Mouse (Mus musculus) lung, embryonic 16.5 days (tissue): Measurements from ENCODE around the gene Aqp8. TPM values are rescaled to one million over a fixed set of nuclear protein-coding genes. Genes with fewer than 3 reads are reported as not detected.

Experiments used
- ATAC-seq: fragments of 200-750 bp; cut with Nextera tagmentation; 2 replicates; pipeline ENCODE4 v1.8.0; 2017; ENCODE audit warnings: low read depth, mild to moderate bottlenecking, moderate library complexity
- H3K27ac ChIP-seq: fragments of 300-500 bp; sonication (generic); 2 replicates; pipeline ENCODE4 v1.5.1; 2014; ENCODE audit warnings: mild to moderate bottlenecking, control low read depth, low read length
- H3K27me3 ChIP-seq: fragments of 300-500 bp; sonication (generic); 2 replicates; pipeline ENCODE4 v1.6.1; 2014; ENCODE audit warnings: low read depth, low read length, mixed read lengths; ENCODE audit not compliant: control insufficient read depth, insufficient read depth
- H3K36me3 ChIP-seq: fragments of 300-500 bp; sonication (generic); 2 replicates; pipeline ENCODE4 v1.6.1; 2014; ENCODE audit warnings: low read length; ENCODE audit not compliant: control insufficient read depth, insufficient read depth
- H3K4me1 ChIP-seq: fragments of 300-500 bp; sonication (generic); replicated peaks from 2 replicates; pipeline ENCODE4 v1.6.1; 2014; ENCODE audit warnings: low read length, mixed read lengths; ENCODE audit not compliant: control insufficient read depth, insufficient read depth
- H3K4me2 ChIP-seq: fragments of 300-500 bp; sonication (generic); 2 replicates; pipeline ENCODE4 v1.6.1; 2014; ENCODE audit warnings: low read depth, low read length, control low read depth
- H3K4me3 ChIP-seq: fragments of 300-500 bp; sonication (generic); 2 replicates; pipeline ENCODE4 v1.5.1; 2014; ENCODE audit warnings: mild to moderate bottlenecking, low read length, control low read depth
- H3K9ac ChIP-seq: fragments of 300-500 bp; sonication (generic); 2 replicates; pipeline ENCODE4 v1.6.1; 2014; ENCODE audit warnings: low read length, control low read depth
- H3K9me3 ChIP-seq: fragments of 300-500 bp; sonication (generic); 2 replicates; pipeline ENCODE4 v1.6.1; 2016; ENCODE audit warnings: low read length; ENCODE audit not compliant: control insufficient read depth
- WGBS: fragments of 180-500 bp; shearing (Covaris S2); extraction: QIAGEN DNeasy Blood & Tissue Kit; methylation state at CpG from one replicate; pipeline ENCODE4 v1.1.7; 2014; 5-methylcytosine and 5-hydroxymethylcytosine counted together
- polyA plus RNA-seq: library from polyadenylated mRNA; unstranded; fragments of >200 nt; fragmentation: Nextera tagmentation; extraction: Ambion mirVana; gene quantifications from 2 replicates; pipeline ENCODE4 v1.2.1, GENCODE M21; 2015

Aqp8 gene
- polyA plus RNA-seq, 1 experiment from 2014 or later, result 0.34 TPM

DNA sequence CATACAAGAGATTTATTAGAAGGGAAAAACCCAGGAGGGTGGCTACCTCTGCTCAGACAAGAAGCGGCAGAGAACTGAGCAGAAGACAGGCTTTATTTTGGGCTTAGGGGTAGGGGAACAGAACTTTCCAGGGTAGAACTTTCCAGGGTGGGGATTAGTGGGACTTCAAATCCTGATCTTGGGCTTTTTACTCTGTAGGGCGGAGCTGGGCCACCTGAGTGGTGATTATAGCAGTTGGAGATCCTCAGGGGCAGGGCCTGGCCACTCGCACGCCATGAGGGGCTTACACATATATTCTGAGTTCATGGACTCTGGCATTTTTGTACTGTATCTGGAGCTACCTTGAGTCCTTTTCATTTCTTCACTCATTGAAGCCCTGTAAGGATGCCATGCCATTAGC, 775 bp upstream of the Aqp8 start:
- Histone ChIP-seq H3K9me3 (no peaks in the 10 kb centered on the region), H3K36me3 (no peaks in the 10 kb centered on the region), H3K4me1 (no peaks in the 10 kb centered on the region), H3K27me3 (no peaks in the 10 kb centered on the region), H3K9ac (no peak overlapping the region), H3K4me3 (no peak overlapping the region), H3K4me2 (no peak overlapping the region), H3K27ac (no peak overlapping the region)
- WGBS, result 91% methylated on average over 4 of the region's 4 CpGs
- ATAC-seq, result no peak

DNA sequence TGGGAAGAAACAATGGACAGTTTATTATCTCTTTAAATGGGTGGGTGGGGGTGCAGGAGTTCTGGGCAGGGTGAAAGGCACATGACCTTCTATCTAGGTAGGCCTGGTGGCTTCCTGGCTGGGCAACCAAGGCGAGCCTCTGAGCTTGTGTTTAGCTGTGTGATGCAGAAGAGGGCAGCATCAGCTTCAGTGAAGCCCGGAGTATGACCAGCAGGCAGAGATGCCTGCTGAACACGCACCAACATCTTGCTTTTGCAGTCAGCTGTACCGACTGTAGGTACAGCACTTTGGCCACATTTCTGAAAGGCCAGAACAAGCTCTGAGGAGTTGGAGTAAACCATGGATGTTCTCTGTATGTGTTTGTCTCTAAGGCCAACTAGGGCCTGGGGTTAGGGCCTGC, 1.5 kb downstream of the Aqp8 start:
- WGBS, result 69% methylated on average over 4 of the region's 4 CpGs
- Histone ChIP-seq H3K4me3 (no peak overlapping the region), H3K27ac (no peak overlapping the region), H3K4me2 (no peak overlapping the region), H3K4me1 (no peaks in the 10 kb centered on the region), H3K9me3 (no peaks in the 10 kb centered on the region), H3K27me3 (no peaks in the 10 kb centered on the region), H3K36me3 (no peaks in the 10 kb centered on the region), H3K9ac (no peak overlapping the region)
- ATAC-seq, result no peak

DNA sequence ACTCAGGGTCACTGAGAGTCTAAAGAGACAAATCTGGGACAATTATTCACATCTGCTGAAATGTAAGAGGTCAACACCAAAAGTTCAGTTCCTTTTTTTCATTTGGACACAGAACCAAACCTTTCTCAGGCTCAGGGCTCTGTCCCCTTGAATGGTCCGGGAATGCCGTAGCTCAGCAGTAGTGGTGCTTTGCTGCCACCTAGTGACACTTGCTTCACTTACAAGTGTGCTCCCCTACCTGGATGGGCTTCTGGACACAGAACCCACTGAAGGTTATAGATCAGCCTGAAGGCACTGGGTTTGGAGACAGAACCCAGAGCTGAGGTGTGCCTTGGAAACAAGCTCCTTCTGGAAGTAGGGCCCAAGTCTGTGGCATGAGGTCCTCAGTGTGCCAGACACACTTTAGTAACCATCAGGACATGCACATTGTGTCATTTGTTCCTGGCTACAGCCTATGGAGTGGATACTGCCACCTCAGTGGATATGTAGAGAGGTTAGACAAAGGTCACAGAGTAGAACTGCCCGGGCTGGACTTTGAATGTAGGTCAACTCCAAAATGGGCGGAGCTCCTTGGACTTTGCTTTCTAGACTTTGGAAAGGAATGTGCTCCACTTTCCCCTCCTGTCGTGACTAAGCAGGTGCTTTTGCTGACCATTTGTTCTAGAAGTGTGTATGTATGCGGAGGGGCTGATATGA, 3.7 kb downstream of the Aqp8 start:
- no peak overlapping the region for H3K9ac ChIP-seq
- H3K4me3 ChIP-seq, result no peak overlapping the region
- no peaks in the 10 kb centered on the region for H3K9me3 ChIP-seq
- no peaks in the 10 kb centered on the region for H3K36me3 ChIP-seq
- no peaks in the 10 kb centered on the region for H3K27me3 ChIP-seq
- no peaks in the 10 kb centered on the region for H3K4me1 ChIP-seq
- 21% methylated on average over 6 of the region's 6 CpGs for WGBS
- ATAC-seq, result peak; percentile 51
- H3K4me2 ChIP-seq, result no peak overlapping the region
- H3K27ac ChIP-seq, result no peak overlapping the region

DNA sequence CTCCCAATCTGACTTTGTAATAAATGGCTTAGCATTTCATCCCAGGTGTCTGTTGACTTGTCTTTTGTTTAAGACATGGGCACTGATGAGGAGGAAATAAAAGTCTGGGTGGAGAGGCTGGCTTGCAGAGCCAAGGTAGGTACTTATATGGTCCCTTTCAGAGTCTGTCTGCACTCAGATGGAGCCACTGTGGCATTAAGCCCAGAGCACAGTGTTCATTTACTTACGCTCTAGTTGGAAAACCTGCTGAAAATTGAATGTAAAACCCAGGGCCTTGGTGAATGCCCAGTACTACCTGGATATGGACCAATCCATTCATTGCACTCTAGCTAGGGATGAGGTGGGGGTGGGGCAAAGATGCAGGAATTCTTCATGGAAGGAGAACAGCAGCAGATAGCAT, 5.9 kb downstream of the Aqp8 start:
- Histone ChIP-seq H3K4me3 (no peak overlapping the region), H3K9me3 (no peaks in the 10 kb centered on the region), H3K36me3 (no peaks in the 10 kb centered on the region), H3K4me2 (no peak overlapping the region), H3K4me1 (no peaks in the 10 kb centered on the region), H3K9ac (no peak overlapping the region), H3K27me3 (no peaks in the 10 kb centered on the region), H3K27ac (no peak overlapping the region)
- ATAC-seq, result no peak
- 88% methylated on average over 1 of the region's 1 CpGs for WGBS

DNA sequence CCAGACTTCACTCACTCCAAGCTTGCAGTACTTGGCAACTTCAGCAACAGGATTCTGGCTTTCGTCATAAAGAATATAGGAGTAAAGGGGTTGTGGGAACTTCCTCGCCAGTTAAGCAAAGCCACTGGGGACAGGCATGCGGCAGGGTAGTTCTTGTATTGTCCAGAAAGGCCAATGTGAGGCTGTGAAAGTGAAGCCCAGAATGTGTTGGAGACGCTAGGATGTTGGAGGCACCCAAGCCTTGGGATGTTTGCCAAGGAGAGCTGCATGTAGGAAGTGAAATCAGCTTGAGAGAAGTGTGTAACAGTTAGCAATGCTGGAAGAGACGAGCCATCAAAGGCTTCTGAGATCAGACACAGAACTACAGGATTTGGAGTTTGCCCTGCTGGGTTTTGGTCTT, 25.6 kb downstream of the Aqp8 start:
- H3K4me2 ChIP-seq, result peak overlapping the region; percentile 14; the same call in 1 of the 2 replicates
- H3K9ac ChIP-seq, result no peak overlapping the region
- WGBS, result 55% methylated on average over 5 of the region's 5 CpGs
- no peaks in the 10 kb centered on the region for H3K4me1 ChIP-seq
- H3K36me3 ChIP-seq, result no peaks in the 10 kb centered on the region
- no peak overlapping the region for H3K4me3 ChIP-seq
- no peak for ATAC-seq
- H3K9me3 ChIP-seq, result no peaks in the 10 kb centered on the region
- no peaks in the 10 kb centered on the region for H3K27me3 ChIP-seq
- 0 out of 2 replicates have a peak overlapping the region, but pooled peaks have one; percentile 27 for H3K27ac ChIP-seq

DNA sequence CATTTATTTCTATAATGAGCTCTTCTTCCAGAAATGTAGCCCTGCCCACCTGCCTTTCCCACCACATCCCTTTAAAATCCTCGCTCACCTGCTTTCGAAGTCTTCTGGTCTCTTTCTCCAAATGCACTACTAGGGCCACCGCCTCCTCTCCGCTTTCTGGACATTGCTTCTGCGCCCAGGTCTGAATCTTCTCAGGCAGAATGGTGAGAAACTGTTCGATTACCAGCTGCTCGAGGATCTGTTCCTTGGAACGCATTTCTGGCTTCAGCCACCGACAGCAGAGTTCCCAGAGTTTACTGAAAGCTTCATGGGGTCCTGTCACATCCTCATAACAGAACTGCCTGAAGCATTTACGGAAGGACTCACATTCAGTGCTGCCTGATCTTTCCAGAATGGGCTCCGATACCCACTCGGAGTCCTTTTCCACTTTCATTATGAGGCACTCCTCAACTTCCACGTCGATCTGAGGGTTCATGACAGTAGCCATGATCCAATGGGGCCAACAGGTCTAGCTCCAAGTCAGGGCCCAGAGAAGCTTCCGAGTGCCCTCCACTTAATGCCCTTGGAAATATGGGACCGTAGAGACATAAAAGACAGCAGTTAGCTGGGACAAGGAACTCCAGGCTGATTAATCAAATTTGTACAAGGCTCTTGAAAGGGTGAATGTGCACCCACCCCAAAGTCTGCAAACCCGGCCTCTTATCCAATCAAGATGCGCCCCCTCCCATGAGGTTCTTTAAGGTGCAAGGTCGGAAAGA, 37.6 kb downstream of the Aqp8 start:
- Histone ChIP-seq H3K36me3 (no peaks in the 10 kb centered on the region), H3K4me1 (peaks cover 9% of the 10 kb centered on the region), H3K4me3 (peak overlapping the region; percentile 63), H3K4me2 (peak overlapping the region; percentile 97), H3K9ac (peak overlapping the region; percentile 74), H3K27me3 (no peaks in the 10 kb centered on the region), H3K9me3 (no peaks in the 10 kb centered on the region), H3K27ac (no peak overlapping the region)
- ATAC-seq, result 0 out of 2 replicates have a peak, but pooled peaks have one; percentile 3
- 33% methylated on average over 19 of the region's 19 CpGs for WGBS

DNA sequence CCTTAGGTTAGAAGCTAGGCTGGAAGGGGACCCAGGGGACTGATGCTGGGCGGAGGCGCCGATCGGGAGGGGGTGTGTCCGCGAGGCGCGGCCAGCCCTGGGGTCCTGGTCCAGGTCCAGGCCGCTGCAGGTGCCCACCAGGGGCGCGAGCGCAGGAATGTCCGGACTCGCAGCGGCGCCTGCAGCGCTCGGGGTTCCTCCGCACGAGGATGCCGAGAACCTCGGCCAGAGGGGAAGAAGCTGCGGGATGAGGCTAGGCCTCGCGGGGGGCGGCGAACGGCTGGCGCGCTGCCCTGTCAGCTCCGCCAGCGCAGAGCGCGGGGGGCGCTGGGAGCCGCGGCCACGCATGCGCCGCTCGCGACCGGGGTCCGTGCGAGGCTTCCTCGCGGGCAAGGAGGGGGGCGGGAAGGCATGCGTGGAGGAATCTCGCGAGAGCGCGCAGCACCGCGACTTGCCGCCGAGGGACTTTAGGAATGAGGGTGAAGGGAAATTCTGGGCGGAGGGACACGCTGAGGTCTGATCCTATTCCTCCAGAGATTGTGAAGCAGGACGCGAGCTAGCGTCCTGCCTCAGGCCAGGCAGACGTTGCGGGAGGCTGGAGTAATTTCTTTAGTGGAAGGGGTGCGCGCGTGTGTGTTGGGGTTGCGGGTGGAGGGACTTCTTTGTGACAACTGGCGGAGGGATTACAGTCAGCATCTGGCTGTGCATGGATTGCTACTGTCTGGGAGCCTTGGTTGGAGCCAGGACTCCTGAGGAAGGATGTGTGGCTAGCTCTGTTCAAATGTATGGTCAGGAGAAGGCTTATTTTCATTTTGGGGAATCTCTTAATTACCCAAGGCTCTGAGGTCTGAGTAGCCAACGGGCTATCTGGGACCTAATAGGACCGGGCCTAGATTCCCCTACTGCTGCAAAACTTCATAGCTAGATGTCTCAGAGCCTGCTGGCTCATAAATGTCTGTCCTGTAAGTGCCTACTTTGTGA, 38.4 kb downstream of the Aqp8 start, which contains the start of gene Zkscan2:
TSS of gene Zkscan2 (minus strand) at position 211 of the 981 bp plus-strand sequence.
- WGBS, result 2% methylated on average over 68 of the region's 71 CpGs
- Histone ChIP-seq H3K27me3 (no peaks in the 10 kb centered on the region), H3K4me1 (peaks cover 9% of the 10 kb centered on the region), H3K9me3 (no peaks in the 10 kb centered on the region), H3K4me3 (peak within 1 kb of the TSS; percentile 63), H3K4me2 (peak within 1 kb of the TSS; percentile 97), H3K27ac (no peak within 1 kb of the TSS), H3K36me3 (no peaks in the 10 kb centered on the region), H3K9ac (peak within 1 kb of the TSS; percentile 74)
- ATAC-seq, result peak; percentile 92

DNA sequence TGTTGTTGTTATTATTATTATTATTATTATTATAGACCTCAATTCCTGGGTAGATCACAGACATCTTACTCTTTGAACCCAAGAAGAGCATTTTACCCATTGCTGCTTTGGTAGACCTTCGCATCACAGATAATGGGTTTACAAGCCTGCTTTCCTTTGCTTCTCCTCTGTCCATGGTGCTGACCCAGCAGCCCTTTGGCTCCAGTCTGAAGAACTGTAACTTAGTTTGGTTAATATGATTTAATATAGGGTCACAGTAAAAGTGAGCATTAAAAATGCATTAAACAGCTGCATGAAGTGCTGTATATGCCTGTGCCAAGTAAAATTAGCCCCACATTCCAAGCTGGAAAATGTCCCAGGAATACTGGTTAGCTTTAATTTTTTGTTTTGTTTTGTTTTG, 41.3 kb downstream of the Aqp8 start:
- Histone ChIP-seq H3K9ac (no peak overlapping the region), H3K4me3 (no peak overlapping the region), H3K36me3 (no peaks in the 10 kb centered on the region), H3K9me3 (0 out of 2 replicates have a peak, but pooled peaks cover 2% of the 10 kb centered on the region), H3K4me1 (peaks cover 9% of the 10 kb centered on the region), H3K27ac (no peak overlapping the region), H3K4me2 (no peak overlapping the region), H3K27me3 (no peaks in the 10 kb centered on the region)
- 36% methylated on average over 1 of the region's 1 CpGs for WGBS
- ATAC-seq, result no peak
